Mouse (Mus musculus): ENCODE measurements around the gene Pcdh7.

GRCm38 (mm10) chr5:58025123-58025522 lies 307.4 kb downstream of the Pcdh7 start:
- TF ChIP-seq GATA1 (IDR thresholded peaks at IDR 0.05; ENCODE audit: borderline replicate concordance, low read length) (no peak), CTCF (IDR thresholded peaks at IDR 0.05; ENCODE audit: low read depth, low read length) (no peak), GATA2 (IDR thresholded peaks at IDR 0.05; ENCODE audit: borderline replicate concordance, low read depth, low read length) (no peak), TAL1 (conservative IDR thresholded peaks at IDR 0.05; ENCODE audit: low read depth, low read length) (no peak)
